Mouse (Mus musculus) layer of hippocampus, adult 9-11 months (tissue): ENCODE results near the gene Olfm3.

Experiments
- DNase-seq: peaks from one replicate; pipeline ENCODE4 v3.0.0; 2022

Olfm3 gene

DNA sequence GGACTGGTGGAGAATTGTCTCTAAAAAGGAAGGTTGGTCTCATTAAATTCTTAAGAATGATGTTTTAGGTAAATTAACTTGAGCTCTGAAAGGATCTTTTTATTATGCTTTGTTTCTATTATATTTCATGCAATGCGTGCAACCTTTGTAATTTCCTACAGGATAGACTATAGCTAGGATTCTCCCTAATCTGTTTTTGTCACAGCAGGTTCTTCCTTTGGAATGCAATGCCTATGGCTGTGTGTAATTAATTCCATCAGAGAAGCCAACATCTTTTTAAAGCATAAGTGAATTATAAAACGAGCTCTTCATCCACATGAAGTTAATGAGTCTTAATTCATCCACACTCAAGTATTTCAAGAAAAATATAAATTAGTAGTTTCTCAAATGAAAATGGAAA lies 177.5 kb downstream of the Olfm3 start:
- no peak for DNase-seq

DNA sequence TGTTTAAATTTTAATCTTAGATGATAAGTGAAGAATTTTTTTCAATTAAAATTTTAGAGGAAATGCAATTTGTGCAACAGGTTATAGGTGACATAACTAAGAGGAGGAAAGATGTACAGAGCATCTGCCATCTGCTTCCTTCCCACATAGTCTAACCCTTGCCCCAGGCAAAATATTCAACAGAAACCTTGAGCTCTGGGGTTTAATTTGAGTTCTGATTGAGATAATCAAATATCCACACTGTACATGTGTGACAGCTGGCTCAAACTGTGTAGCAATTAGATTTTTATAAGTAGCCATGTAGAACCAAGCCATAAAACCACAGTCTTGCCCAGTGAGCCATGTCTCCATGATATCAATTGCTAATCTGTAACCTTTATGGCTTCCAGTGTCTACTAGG lies 179.1 kb downstream of the Olfm3 start:
- no peak for DNase-seq

DNA sequence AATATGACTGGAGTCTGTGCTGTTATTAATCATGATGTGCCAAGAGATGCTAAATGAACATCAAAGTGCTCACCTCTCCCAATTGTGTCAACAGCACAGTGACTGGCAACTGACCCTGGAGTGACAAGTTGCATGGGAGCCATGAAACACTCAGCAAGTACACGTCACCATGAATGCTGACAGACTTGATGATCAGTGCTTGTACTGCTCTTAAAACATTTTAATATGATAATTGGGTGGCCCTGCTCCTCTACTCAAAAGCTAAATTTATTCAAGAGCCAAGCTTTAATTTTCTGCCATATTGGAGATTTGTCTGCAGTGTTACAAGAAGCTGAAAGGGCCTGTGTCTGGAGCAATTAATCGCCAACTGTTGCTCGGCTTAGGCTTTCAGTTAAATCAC lies 184.4 kb downstream of the Olfm3 start:
- no peak for DNase-seq

DNA sequence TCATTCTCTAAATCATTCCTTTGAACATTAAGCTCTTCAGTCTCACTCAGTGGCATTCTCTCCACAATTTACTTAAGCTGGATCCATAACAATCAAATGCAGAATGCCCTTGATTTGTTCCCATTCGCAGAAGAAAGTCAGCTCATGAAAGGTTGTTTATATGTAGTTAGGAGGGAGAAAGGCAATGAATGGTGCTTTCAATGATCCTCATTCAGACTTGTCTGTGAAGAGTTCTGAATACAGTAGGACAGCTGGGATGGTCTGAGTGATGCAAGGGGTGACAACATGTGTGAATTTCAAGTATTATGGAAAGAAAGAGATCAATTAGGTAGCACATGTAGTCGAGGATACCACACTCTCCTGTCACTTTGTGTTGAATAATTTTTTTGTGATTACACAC lies 186.8 kb downstream of the Olfm3 start:
- no peak for DNase-seq

DNA sequence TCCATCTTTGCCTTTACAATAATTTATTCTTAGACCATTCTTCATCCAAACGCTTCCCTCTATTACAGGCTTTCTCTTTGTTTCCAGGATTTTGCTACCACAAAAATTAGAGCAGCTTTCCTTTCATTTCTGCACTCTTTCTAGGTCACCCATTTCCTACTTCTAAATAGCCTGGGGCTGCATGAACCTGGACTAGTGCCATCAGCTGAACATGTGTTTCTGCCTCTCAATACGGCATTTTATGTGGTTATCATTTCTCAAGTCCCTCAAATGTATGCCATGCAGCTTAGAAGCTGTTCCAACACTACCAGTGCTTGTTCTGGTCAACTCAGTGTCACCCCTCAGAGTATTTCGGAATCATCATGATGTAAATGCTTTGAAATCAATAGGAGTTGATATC lies 191.6 kb downstream of the Olfm3 start:
- no peak for DNase-seq

DNA sequence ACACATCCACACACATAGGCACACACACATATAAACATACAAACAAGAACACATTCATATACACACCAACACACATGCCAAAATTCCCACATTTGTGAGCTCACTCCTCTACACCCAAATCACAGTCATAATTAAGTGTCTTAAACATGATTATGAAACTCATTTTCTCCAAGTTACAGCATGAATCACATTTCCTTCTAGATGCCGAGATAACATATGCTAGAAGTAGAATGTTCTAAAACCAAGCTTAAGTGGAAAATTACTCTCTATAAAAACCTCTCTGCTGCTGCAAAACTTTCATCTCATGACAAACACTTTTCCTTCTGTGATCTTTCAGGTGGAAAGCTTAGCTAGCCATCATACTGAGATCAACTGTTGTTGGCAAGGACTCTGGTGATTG lies 195.7 kb downstream of the Olfm3 start:
- no peak for DNase-seq

DNA sequence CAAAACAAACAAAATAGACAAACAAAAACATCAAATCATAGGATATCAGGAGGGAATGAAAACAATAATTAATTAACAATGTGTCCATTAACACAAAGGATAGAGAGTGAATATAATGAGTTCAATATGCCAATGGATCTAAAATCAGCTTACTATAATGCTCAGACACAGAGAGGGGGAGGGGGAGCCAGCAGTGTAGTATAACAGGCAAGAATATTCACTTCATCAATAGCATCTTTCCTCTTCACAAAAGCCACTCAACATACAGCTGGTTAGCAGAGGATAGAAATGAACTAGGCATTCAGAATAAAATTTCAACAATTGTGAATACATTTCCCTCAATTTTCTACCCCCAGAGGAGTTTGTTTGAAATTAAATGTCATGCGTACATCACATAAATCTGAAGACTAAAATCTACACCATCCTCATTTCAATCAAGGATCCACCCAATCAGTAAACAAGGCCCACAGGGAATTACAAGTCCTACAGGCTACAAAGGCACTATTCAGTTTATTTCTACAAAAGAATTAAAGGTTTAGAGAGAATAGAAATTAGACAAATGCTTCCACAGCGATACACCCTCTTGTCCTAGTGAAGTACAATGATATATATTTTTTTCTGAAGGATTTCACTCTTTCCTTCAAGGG lies 200.4 kb downstream of the Olfm3 start:
- DNase-seq, result no peak

DNA sequence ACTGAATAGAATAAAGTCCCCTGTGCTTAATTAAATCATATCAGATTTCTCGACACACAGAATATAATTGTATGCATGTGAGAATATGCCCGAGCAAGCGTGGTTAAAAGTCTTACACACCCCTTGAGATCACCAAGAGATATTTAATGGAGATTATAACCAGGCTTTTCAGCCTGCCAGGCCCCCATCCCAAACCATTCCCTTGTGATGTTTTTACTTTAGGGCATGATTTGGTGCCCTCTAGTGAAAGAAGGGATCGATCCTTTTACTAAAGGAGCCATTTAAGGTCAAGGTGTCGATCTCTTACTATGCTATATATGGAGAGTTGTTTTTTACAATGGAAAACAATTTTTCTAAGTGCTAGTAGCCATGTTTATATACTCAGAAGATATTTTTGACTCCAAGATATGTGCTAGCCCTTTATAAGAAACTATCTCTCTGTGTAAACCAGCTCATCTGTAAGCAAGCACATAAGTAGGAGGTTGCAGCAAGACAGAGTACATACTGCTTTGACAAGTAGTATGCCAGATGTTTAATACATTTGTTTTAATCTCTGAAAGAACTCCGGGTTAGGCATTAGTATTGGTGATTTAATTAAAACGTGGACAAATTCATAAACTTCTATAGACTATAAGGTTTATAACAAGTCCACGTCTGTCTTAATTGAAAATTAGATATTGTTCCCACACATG lies 201.1 kb downstream of the Olfm3 start:
- DNase-seq, result no peak

DNA sequence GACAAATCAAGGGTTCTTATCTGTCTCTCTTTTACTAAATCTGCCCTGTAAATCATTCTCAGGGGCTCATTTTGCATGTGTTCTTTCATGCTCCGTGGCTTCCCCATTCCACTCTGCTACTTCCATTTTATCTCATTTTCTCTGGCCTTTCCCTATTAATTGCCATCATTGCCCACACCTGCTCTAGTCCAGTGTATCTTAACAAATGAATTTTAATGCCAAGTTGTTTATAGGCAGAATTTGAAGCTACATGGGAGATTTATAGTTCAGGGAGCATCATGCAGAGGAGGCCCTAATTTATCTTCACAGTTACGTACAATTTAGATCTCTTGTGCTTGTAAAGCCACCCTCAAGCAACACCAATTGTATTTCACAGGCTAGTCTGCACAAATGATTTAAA lies 241.8 kb downstream of the Olfm3 start:
- no peak for DNase-seq

DNA sequence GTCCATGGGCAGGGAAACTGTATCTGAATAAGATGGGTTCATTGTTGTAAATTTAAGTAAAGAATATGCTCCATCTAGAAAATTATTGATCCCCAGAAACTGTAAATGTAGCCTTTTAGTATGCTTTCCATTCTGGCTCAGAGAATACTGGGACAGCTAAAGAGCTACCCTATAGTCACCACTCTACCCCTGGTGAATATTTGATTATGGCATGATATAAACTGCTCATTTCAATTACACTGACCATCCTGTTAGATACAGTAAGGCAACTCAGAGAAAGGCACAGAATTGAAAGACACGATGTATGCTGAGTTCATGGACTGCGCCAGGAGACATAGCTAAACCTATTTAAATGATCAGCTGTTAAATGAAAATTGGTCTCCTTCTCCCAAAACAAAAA lies 242.4 kb downstream of the Olfm3 start:
- no peak for DNase-seq

DNA sequence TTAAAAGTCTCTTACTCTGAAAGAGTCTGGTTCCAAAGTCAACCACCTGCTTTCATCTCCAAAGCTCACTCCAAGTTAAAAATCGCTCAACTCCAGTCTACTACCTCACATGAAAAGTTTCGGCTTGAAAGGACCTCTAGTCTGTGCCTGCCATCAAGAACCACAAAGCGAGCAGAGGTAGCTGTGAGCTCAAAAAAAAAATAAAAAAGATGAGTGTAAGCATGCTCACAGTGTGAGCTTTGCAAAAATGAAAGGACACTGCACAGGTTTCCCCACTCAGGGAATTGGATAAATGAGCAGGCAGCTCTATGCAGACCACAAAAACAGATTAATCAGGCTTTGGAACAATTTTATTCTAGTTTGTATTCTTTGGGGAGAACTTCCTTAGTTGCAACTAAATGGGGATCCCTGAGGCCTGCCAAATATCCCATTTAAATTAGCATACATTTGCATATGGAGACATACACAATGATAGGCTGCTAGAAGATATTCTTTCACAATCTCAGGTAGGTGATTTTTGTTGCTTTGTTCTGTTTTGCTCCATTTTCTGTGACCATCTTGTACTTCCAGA lies 255.1 kb downstream of the Olfm3 start:
- DNase-seq, result no peak

DNA sequence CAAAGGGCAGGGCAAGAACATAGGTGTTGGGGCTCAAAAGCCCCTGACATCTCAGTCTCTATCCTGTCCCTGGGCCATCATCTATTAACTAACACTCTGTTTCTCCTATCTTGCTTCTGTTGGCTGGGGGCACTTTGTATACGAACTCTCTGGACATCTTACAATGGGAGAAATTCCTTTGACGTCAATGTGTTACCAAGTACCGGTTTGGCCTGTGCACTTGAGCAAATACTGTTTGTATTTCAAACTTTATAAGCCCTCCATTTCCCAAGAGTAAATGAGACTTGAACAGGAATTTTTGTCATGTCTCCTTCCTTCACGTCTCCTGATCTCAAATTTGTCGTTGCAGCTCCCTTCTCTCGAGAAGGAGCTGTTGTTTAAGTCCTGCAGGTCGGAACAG lies 270.7 kb downstream of the Olfm3 start:
- no peak for DNase-seq
